ENCODE assay signal across 8 mouse cellular contexts in the genomic region with DNA sequence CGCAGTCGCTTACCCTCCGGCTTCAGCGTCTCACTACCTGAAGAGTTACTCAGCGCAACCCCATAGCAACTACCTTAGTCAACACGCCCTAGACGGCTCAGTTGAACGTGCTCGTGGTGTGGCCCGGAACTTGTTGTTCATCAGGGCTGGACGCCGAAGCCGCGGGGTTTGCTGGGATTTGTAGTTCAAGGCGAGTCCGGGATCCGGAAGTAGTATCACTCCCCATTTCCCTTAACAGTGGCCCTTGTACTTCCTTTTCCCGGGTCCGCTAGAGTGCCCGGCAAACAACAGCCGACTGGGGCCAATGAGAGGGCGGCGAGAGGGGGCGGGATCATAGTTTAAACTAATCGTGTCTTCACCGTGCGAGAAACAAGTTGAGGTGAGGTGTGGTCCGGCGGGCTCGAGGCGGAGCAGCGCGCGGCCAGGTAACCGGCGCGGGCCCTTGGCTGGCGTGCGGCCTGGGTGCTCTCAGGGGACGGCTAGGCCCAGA. TPM values are rescaled to one million over a fixed set of nuclear protein-coding genes. Genes with fewer than 3 reads are reported as not detected.
DNase-seq lines count a peak whose midpoint lies in the region; ATAC-seq lines count a peak whose summit lies in the region.

Gene Lrrc51, minus strand, starts transcription at position 145 of the 490 bp plus-strand sequence.
Gene Numa1, plus strand, starts transcription at position 361 of the 490 bp plus-strand sequence.

- ATAC-seq in hindbrain, embryonic 14.5 days (ENCODE audit: low FRiP score), result peak; percentile 99

- peaks cover 13% of the 10 kb centered on the region; the same call in 1 of the 2 replicates for H3K4me1 ChIP-seq in hindbrain, embryonic 14.5 days (replicated peaks; ENCODE audit: control insufficient read depth, insufficient read depth, low read length)

- no peaks in the 10 kb centered on the region for H3K9me3 ChIP-seq in hindbrain, embryonic 14.5 days (ENCODE audit: control insufficient read depth, low read length)

- H3K27ac ChIP-seq in hindbrain, embryonic 14.5 days, result peak within 1 kb of the TSS; percentile 69; the same call in 1 of the 2 replicates

- peak; percentile 100 for DNase-seq in R1 (ENCODE audit: low read depth, low spot score)
- DNase-seq in cerebellum, postnatal 25 days, result peak; percentile 96
- DNase-seq in frontal cortex, postnatal 25 days (ENCODE audit: low spot score in 2 of 2), result peak; percentile 90 to 93
- DNase-seq in hindbrain, embryonic 14.5 days (ENCODE audit: low spot score), result peak; percentile 95
- peak; percentile 96 to 97 for DNase-seq in layer of hippocampus, postnatal 36 days
- peak; percentile 99 for DNase-seq in lung, postnatal 36 days
- DNase-seq in retina, postnatal 1 day, result peak; percentile 98
- DNase-seq in urinary bladder, adult 18-20 months (ENCODE audit: low spot score in 2 of 2), result peak; percentile 90 to 98

- H3K9ac ChIP-seq in hindbrain, embryonic 14.5 days, result peak within 1 kb of the TSS; percentile 77

- peak within 1 kb of the TSS; percentile 89 for H3K4me3 ChIP-seq in hindbrain, embryonic 14.5 days (replicated peaks; ENCODE audit: low read length)

- peak within 1 kb of the TSS; percentile 66 for H3K4me2 ChIP-seq in hindbrain, embryonic 14.5 days (replicated peaks)

- no peaks in the 10 kb centered on the region for H3K27me3 ChIP-seq in hindbrain, embryonic 14.5 days (ENCODE audit: control insufficient read depth, insufficient read depth, low read length)

- under 1% methylated on average over 40 of the region's 40 CpGs for WGBS in hindbrain, embryonic 14.5 days

- no peaks in the 10 kb centered on the region for H3K36me3 ChIP-seq in hindbrain, embryonic 14.5 days (replicated peaks; ENCODE audit: control insufficient read depth, insufficient read depth)

RNA-seq across cellular contexts. Expression of gene Lrrc51, which starts in this region (rescaled TPM):
- 12.5 and 15.2 TPM in 2 replicates for polyA plus RNA-seq in hindbrain, embryonic 14.5 days (2014; fragmentation: Nextera tagmentation; extraction: Ambion mirVana)
- 1 to 10 TPM; 4.8 to 5.7 TPM for total RNA-seq in layer of hippocampus, postnatal 36 days (2021)

RNA-seq across cellular contexts. Expression of gene Numa1, which starts in this region (rescaled TPM):
- 50.0 and 50.8 TPM in 2 replicates for polyA plus RNA-seq in hindbrain, embryonic 14.5 days (2014; fragmentation: Nextera tagmentation; extraction: Ambion mirVana)
- total RNA-seq in layer of hippocampus, postnatal 36 days (2021), result 100 to 1,000 TPM; 101 to 112 TPM

Comparison
In these comparisons a context has a peak if more than half of its experiments do, and no peak if none do; other contexts are left out.
1. Peak in every context shown above with its lines: DNase-seq, ATAC-seq, H3K4me3 ChIP-seq and H3K27ac ChIP-seq.